Mouse (Mus musculus) cortical plate, adult 2 months (tissue): ENCODE data around the gene Ifitm7. TPM values are rescaled to one million over a fixed set of nuclear protein-coding genes. Genes with fewer than 3 reads are reported as not detected.

ENCODE experiments used
- H3K27ac ChIP-seq: fragments of 200-500 bp; 2 replicates; pipeline ENCODE4 v1.5.1; 2012; ENCODE audit warnings: low read length, control low read depth, inconsistent platforms; ENCODE audit not compliant: insufficient read depth
- H3K4me1 ChIP-seq: fragments of 200-500 bp; 2 replicates; pipeline ENCODE4 v1.6.1; 2011; ENCODE audit warnings: low read length; ENCODE audit not compliant: control insufficient read depth, insufficient read depth
- H3K4me3 ChIP-seq: fragments of 200-500 bp; 2 replicates; pipeline ENCODE4 v1.5.1; 2011; ENCODE audit warnings: mild to moderate bottlenecking, low read length, control low read depth; ENCODE audit not compliant: insufficient read depth
- CTCF ChIP-seq: fragments of 200-500 bp; IDR thresholded peaks from 2 replicates; pipeline ENCODE4 v1.5.1; 2011; ENCODE audit warnings: mild to moderate bottlenecking, control low read depth, low read length; ENCODE audit not compliant: insufficient read depth; ENCODE audit errors: extremely low read depth
- POLR2A ChIP-seq: fragments of 200-500 bp; IDR thresholded peaks from 2 replicates; pipeline ENCODE4 v1.6.1; 2011; ENCODE audit warnings: mild to moderate bottlenecking, low read length, control low read depth; ENCODE audit not compliant: insufficient read depth; ENCODE audit errors: extremely low read depth
- polyA plus RNA-seq: library from polyadenylated mRNA; depleted of rRNA; stranded (reverse); fragments of >200 nt; gene quantifications from 2 replicates; pipeline ENCODE4 v1.2.3, GENCODE M21; 2012

Gene Ifitm7
- polyA plus RNA-seq, 1 experiment, result 2.0 TPM

DNA sequence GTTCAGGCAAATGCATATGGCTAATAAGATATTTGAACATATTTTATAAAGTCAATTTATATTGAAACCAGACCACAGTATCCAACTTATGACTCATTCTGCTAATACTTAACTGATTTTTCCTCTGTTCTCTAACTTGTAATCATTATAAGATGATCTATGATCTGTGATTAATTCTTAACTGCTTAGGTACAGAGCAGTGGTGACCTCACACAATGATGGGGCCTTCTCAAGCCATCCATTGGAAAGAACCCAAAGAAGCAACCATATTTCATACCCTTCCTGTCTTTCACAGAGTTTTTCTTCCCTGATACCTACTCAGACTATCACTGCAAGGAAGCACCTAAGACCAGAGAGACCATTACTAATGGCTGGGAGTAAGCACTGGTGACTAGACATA lies 22.0 kb upstream of the Ifitm7 start:
- Histone ChIP-seq H3K27ac (no peak overlapping the region), H3K4me3 (no peak overlapping the region), H3K4me1 (no peaks in the 10 kb centered on the region)
- TF ChIP-seq CTCF, result no peak
- TF ChIP-seq POLR2A, result no peak

DNA sequence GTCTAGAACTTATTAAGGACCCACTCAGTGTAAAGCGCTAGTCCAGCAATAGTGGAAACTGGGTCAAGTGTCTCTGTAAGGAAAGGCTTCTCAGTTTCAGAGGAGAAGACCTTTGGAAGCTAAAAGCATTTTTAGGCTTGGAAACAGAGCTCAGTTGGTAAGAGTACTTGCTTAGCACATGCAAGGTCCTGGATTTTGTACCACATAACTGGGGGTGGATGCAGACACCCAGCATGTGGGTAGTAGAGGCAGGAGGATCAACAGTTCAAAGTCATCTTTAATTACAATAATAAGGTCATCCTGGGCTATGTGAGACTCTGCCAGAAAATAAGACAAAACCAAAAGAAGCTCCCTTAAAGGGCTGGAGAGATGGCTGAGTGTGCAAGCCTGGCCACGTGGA lies 21.4 kb upstream of the Ifitm7 start:
- Histone ChIP-seq H3K4me1 (no peaks in the 10 kb centered on the region), H3K4me3 (no peak overlapping the region), H3K27ac (no peak overlapping the region)
- TF ChIP-seq POLR2A, result no peak
- TF ChIP-seq CTCF, result no peak

DNA sequence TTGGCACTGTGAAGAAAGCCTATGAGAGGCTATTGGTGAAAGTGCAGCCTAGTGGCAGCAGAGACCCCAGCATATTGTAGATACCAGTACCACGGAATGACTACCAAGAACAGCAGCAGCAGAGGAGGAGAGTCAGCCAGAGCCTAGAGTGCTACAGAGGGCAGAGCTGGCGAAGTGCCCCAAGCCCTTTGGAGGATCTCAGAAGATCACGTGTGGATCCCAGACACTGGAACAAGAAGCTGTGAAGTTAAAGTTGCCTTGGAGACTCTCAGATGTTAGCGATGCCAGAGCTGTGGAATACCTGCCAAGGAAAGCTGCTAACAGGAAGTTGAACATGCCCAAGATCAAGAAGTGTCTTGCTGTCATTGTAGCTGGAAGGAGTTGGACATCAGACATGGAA lies 18.6 kb upstream of the Ifitm7 start:
- H3K4me1 ChIP-seq, result no peaks in the 10 kb centered on the region
- TF ChIP-seq CTCF, result no peak
- H3K27ac ChIP-seq, result no peak overlapping the region
- no peak overlapping the region for H3K4me3 ChIP-seq

DNA sequence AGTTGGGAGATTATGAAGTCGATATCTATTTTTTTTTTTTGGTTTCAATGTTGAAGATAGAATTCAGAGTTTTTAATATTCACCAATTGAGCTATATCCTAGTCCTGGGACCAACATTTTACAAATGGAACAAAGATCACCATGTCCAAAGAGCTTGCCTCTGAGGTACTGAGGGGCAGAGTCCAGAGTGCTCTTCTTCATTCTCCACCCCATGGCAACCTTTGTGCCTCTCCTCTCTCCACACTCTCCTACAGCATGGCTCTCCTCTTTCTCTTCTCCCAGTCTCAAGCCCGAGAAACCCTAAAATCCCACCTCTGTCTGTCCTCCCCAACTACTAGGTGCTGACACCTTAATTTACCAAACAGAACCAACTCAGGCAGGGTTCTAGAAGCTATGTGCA lies 18.0 kb upstream of the Ifitm7 start:
- no peak for TF ChIP-seq POLR2A
- TF ChIP-seq CTCF, result no peak
- Histone ChIP-seq H3K4me1 (no peaks in the 10 kb centered on the region), H3K27ac (no peak overlapping the region), H3K4me3 (no peak overlapping the region)

GRCm38 (mm10) chr16:14004170-14004569 lies 17.5 kb upstream of the Ifitm7 start:
- no peak overlapping the region for H3K4me3 ChIP-seq
- TF ChIP-seq POLR2A (no peak), CTCF (peak; percentile 16; the same call in 1 of the 2 replicates)
- H3K4me1 ChIP-seq, result no peaks in the 10 kb centered on the region
- H3K27ac ChIP-seq, result no peak overlapping the region

- no peak for TF ChIP-seq CTCF
- no peak for TF ChIP-seq POLR2A
Observed at GRCm38 (mm10) chr16:14003386-14004130, 16.9 kb upstream of the Ifitm7 start.

GRCm38 (mm10) chr16:13994502-13994901 lies 7.8 kb upstream of the Ifitm7 start:
- Histone ChIP-seq H3K4me3 (no peak overlapping the region), H3K4me1 (no peaks in the 10 kb centered on the region; the same call in none of the 2 replicates), H3K27ac (no peak overlapping the region)
- no peak for TF ChIP-seq CTCF
- TF ChIP-seq POLR2A, result no peak

More at GRCm38 (mm10) chr16:14003386-14004130, 16.9 kb upstream of the Ifitm7 start:
- no peaks in the 10 kb centered on the region for H3K4me1 ChIP-seq
- no peak overlapping the region for H3K4me3 ChIP-seq
- H3K27ac ChIP-seq, result no peak overlapping the region

- H3K4me1 ChIP-seq, result no peaks in the 10 kb centered on the region; the same call in none of the 2 replicates
- H3K27ac ChIP-seq, result no peak overlapping the region
- no peak overlapping the region for H3K4me3 ChIP-seq
- TF ChIP-seq POLR2A (no peak), CTCF (no peak)
Observed at GRCm38 (mm10) chr16:13994076-13994475, 7.4 kb upstream of the Ifitm7 start.

- no peak for TF ChIP-seq CTCF
- TF ChIP-seq POLR2A, result no peak
- no peak overlapping the region for H3K27ac ChIP-seq
- H3K4me3 ChIP-seq, result no peak overlapping the region
- peaks cover under 1% of the 10 kb centered on the region for H3K4me1 ChIP-seq
Observed at GRCm38 (mm10) chr16:13992518-13993248, 6.0 kb upstream of the Ifitm7 start.

- no peak for TF ChIP-seq CTCF
- Histone ChIP-seq H3K4me1 (peaks cover 3% of the 10 kb centered on the region; the same call in 1 of the 2 replicates), H3K27ac (0 out of 2 replicates have a peak overlapping the region, but pooled peaks have one; percentile 22), H3K4me3 (peak overlapping the region; percentile 85)
Observed at GRCm38 (mm10) chr16:13986197-13986573, 503 bp downstream of the Ifitm7 start.
